24 mouse cellular contexts compared by ENCODE assay signal in the genomic region with DNA sequence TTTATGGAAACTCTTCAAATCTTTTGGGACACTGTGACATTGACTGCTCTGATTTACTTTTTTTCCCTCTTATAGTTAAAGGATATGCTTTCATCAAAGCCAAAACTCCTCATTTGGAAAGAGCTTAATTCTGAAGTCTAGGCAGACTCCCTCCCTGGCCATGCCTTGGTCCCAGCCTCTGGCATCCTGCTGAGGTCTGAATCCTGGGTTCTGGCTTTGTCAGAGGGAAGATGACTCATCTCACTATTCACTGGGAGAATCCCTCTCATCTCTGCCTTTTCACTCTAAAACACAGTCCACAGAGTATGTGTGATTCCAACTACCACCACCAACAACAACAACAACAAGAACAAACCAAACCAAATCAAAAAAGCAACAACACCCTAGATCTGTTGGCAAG. TPM values are rescaled to one million over a fixed set of nuclear protein-coding genes. Genes with fewer than 3 reads are reported as not detected.
"Had no signal": no experiment of that assay in that cellular context is flagged by ENCODE, and none has a peak within 500 bp of the region (broad histone marks: within the 10 kb centered on the region; RNA-seq: fewer than 3 reads in every experiment).

No protein-coding gene starts in this region.

- DNase-seq: kidney, postnatal 14 days; kidney, postnatal 4 days; layer of hippocampus, adult 9-11 months; liver; lung, adult 18-20 months; lung, postnatal 10 days; lung, postnatal 36 days; right cerebral cortex, adult 18-20 months; right cerebral cortex, postnatal 25 days; spleen, adult 18-20 months; thymus, postnatal 25 days had no signal

- ATAC-seq: liver, embryonic 12.5 days; midbrain, embryonic 15.5 days had no signal

- H3K27me3 ChIP-seq: limb, embryonic 13.5 days; liver, embryonic 12.5 days; liver, embryonic 15.5 days; lung, embryonic 15.5 days; midbrain, embryonic 12.5 days; midbrain, embryonic 15.5 days; neural tube, embryonic 12.5 days; neural tube, embryonic 15.5 days; stomach, embryonic 15.5 days had no signal

RNA-seq across cellular contexts. Expression of a gene that starts 56.6 kb away (rescaled TPM):
- total RNA-seq: megakaryocyte-erythroid progenitor cell, adult 5-6 weeks had no signal
- polyA plus RNA-seq: kidney, embryonic 16.5 days; limb, embryonic 10.5 days; liver, embryonic 12.5 days; liver, embryonic 15.5 days; stomach, embryonic 15.5 days; thymus, postnatal 0 days had no signal

RNA-seq across cellular contexts. Expression of a gene that starts 58.6 kb away (rescaled TPM):
- total RNA-seq: megakaryocyte-erythroid progenitor cell, adult 5-6 weeks had no signal
